Mouse (Mus musculus): ENCODE data around the gene Rtkn2.
"Not testable (repeated sequence)": the region's sequence is repeated elsewhere in the genome, so short reads cannot be mapped to it uniquely, and the experiment has no call there.

Rtkn2 gene

DNA sequence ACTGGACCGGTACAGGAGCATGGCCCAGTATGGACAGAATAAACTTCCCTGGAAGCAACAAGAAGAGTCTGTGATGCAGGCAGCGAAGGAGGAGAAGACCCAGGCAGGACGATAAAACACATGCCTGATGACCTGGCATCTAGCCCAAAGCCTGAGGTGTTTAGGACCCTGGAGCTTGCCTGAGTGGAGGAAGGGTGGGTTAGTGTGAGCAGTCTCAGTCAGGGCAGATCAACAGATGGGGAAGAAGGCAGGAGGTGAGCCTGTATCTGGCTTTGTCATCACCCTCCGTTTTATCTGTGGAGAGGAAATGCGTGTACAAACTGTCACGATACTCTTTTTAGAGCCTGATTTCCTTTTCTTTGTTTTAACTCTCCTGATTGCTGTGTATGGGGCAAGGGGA is 102.3 kb downstream of the Rtkn2 start:
- no peak for DNase-seq

DNA sequence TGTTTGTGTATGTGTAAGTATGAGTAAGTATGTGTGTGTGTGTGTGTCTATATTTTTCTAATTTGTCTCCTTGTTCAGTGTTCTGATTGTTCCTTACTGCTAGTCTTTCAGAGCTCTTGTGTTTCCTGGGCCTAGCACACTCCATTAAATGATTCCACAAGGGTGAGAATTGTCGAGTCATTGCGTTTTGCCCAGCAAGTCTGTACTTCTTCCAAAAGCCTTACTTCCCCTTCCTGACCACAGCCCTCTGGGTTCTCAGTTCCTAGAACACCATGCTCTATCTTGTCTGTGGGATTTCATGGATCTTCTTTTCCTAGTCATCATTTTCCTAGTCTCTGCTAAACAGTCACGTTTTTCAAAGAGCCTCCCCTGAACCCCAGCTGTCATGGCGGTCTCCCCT is 106.2 kb downstream of the Rtkn2 start:
- DNase-seq = no peak

DNA sequence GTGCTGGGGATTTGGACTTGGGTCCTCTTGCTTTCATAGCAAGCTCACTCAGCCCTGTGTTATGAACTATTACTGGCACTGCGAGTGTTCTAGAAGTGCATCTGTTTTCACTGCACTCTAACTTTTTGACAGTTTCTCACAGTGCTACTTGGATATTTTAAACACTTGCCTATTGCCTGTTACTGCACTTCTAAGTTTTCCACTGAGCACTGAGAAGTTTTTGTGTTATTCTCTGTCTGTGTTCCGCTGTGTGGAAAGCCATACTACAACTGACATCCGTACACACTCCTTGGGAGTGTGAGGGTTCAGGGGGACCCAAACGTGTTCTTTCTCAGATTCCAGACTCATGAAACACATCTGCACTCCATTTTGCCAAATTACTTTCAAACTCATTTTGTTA is 107.6 kb downstream of the Rtkn2 start:
- no peak for DNase-seq

DNA sequence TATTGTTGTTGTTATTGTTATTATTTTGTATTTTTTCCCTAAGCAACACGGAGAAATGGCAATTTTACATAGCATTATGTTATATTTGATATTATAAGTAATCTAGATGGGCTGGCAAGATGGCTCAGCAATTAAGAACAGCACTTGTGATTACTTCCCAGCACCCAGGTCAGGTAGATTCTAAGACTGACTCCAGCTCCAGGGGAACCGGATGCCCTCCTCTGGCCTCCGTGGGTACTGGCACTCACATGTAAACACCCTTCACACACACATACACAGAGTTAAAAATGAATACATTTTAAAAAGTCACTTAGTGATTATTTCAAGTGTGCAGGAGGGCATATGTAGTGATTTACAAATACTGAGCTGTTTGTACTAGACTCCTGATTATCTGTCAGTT is 108.4 kb downstream of the Rtkn2 start:
- no peak for DNase-seq

DNA sequence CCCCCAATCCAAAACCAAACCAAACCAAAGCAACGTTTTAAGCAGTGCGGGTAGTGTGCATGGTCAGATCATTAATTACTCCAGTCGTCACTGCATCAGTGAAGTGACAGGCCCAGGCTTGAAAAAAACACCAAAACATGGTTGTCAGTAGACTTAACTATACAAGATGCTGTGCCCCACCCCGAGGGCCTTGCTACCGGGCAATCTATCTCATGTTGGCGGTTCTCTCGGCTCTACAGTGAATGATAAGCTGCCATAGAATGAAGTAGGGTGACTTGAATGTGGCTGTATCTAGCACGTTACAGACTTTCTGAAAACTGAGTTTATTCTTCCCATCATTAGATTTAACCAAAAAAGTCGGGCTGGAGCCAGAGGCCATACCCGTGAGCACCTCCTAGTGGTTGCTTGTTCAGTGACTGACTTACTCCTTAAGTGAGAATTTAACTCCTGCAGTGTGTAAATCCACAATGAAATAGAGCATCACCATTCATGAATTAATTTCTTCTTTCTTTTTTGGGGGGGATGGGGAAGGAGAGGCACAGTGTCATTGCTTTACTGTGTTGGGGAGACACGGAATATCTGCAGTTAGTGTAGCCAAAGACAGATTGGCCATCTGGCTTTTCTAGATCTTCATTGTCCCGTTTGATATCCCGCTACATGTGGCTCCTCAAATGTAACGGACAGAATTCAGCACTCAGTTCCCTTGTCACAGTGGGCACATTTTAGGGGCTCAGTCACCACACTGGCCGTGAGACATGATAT is 110.2 kb downstream of the Rtkn2 start:
- no peak for DNase-seq

DNA sequence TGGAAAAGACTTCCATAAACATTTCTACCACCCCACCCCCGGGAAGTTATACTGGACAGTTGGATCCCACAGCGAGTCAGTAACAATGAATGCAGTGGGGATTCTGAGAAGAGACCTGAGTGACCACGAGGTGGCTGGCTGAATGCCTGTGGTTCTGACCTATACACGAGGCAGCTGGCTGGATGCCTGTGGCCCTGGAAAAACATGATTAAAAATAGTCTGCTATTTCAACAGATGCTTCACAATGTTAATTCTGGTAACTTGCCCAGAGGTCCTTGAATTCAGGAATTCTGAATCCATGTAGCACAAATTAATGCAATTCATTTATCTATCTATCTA is 110.8 kb downstream of the Rtkn2 start:
- DNase-seq = peak; percentile 82

DNA sequence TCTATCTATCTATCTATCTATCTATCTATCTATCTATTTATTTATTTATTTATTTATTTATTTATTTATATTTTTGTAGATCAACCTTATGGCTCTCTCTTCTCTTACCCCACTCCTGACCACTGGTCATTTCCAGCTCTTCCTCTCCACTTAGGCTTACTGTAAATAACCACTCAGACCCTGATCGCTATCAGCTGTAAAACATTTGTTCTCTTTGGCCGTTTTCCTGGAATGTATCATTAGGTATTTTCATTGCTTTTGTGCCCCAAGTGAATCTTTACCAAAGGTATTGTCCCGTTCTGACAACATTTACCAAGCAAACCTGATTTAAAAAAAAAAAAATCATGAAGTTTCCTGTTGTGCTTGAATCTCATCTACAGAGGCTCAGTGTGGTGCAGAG is 111.2 kb downstream of the Rtkn2 start:
- DNase-seq = no peak

DNA sequence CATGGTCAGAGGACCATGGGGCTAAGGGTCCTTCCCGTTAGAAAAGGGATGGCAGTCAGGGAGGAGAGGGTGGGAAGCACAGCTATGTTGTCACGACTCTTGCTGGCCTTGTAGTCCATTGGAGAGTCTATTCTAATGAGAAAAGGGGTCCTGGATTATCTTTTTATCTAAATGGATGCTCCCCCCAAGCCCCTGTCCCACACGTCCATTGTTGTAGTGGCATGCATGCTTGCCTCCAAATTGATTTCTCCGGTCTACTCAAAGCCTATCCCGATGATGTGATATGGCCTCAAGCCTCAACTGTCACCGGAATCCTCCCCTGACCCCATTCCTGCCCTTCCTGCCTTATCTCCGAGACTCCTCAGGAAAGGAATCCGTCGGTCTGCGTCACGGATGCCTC is 111.6 kb downstream of the Rtkn2 start:
- no peak for DNase-seq

DNA sequence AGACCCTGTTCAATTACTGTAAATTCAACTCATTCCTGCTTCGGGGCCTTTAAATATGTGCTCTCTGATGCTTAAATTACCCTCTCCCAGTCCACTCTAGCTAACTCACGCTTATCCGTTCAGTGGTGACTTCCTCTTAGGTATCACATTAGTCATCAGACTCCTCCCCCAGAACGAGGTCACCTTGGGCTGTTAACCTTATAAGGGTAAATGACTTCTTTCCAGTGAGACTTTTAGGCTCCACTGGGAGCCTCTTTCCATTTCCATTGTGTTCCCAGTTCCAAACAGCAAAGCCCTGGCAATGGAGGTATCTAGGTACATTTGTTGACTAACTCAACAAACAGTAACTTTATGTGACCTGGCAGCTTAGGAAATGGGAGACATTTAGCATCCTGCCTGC is 112.5 kb downstream of the Rtkn2 start:
- DNase-seq = no peak

DNA sequence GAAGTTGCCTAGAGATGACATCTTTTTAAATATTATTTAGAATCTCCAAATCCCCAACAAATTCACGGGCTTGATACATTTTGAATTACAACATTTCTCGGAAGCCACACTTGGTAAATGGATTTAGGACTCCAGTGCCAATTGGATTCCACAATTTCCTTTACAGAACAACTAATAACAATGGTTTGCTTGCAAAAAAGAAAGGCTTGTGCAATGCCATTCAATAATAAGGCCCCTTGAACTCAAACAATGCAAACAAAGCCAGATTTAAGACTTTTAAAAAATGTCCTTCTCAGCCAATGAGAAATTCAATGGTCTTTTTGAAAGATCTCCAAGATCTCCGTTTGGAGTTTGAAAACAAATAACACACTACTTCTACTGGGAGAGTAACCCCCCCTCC is 114.1 kb downstream of the Rtkn2 start:
- no peak for DNase-seq

DNA sequence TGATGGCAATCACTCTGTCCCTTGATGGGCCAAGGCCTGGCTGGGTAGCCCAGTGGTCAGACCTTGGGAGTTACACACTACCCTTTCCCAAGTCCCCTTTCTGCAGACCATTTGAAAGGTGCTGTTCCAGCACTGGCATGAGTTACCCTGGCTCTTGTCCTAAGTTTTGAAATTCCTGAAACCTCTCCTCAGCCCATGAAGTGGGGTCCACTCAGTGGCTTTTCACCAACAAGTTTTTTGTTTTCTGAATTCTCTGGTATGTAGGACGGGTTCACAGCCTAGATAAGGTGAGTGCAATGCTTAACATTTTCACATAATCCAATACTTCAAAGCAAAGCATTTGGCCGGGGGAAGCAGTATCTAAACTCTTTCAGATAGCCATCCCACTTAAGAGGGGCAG is 115.8 kb downstream of the Rtkn2 start:
- DNase-seq = no peak

DNA sequence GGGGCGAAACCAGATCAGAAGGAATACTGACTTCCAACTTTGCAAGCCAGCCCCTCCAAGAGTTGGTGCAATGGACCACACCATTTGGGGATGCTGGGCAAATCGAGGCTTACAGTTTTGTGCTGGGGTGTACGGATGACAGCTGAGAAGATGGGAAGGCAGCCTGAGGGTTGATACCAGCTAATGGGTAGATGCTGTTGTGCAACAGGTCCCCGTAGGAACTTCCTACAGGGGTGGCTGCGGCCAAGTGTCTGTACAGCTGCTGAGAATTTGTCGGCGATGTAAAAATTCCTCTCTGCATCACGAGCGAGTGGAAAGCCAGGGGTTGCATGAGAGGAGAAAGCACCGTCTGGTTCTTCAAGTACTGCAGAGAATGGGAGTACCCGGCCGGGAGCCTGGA is 117.0 kb downstream of the Rtkn2 start:
- DNase-seq = no peak

DNA sequence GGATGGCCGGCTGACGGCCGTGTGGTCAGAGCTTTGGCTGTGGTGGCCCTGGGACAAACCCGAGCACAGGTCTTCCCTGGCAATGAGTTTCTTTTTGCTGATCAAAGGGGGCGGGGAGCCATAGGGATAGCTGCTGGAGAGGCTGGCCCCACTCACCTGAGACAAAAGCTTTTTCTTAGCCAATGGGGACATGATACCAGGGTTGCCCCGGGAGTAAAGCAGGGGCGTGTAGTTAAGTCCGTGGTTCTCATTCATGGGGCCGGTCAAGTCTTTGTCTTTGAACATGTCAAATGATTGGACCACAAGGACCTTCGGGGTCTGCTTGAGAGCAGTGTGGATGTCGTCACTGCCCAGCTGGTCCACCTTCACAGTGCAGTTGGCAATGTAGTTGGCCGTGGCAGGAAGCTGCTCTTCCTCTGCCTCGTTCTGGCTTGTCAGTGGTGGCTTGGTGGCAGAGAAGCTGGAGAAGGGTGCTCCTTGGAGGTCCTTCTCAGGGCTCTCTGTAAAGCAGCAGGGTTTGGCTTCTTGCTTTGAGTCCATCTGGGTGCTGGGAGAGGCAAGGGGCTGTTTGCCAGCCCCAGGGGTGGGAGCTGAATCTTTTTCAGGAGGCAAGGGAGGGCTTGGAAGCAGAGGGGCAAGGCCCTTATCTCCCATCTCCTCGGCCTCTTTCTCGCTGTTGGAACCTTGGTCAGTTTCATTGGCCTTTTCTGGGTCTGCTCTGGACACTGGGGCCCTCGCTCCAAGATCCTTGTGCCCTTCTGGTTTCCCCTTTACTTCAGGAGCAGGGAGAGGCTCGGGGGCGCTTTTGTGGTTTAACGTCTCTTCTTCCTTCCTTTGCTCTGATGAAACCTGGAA is 118.7 kb downstream of the Rtkn2 start:
- no peak for DNase-seq

DNA sequence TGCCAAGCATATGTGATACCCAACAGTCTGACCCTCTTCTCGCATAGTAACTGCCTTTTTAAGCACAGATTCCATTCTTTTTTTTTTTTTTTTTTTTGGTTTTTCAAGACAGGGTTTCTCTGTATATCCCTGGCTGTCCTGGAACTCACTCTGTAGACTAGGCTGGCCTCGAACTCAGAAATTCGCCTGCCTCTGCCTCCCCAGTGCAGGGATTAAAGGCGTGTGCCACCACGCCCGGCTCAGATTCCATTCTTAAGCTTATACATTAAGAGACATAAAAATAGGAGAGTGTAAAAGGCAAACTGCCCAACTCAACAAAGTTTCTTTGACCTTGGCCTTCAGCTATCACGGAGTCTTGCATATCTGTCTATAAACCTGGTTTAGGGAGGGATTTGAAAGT is 120.4 kb downstream of the Rtkn2 start:
- DNase-seq = not testable (repeated sequence)

DNA sequence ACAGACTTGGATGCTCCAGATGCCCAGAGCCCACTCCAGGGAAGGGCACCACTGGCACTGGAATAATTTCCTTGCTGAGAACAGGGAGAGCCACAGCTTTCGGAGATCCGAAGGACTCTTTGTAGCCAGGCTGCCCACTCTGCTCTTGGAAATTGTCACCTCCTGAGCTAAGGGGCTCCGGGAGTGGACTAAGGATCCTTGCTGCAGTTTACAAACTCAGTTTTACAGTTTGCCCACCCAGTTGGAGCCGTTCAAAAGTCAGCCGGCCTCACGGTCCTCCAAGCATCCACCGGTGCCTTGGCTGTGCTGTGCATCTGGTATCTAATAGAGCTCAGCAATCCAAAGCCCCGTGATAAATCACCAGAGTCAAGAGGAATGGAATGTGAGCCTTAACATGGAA is 121.1 kb downstream of the Rtkn2 start:
- no peak for DNase-seq

DNA sequence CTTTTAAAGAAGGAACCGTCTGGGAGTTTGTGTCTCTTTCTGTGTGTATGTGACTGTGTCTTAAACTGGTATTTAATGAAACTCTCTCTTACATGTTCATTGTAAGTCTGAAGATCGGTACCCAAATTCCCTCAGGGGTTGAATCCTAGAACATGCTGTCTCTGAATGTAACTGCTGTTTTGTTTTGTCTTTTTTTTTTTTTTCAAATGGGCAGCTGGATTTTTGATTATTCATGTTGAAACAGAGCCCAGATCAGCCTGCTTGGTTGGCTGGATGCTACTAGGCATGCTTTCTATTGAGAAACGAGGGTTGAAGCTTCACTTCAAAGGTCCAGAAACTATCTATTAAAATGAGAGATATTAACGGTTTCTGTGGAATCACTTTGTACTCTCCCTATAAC is 121.9 kb downstream of the Rtkn2 start:
- DNase-seq = no peak

DNA sequence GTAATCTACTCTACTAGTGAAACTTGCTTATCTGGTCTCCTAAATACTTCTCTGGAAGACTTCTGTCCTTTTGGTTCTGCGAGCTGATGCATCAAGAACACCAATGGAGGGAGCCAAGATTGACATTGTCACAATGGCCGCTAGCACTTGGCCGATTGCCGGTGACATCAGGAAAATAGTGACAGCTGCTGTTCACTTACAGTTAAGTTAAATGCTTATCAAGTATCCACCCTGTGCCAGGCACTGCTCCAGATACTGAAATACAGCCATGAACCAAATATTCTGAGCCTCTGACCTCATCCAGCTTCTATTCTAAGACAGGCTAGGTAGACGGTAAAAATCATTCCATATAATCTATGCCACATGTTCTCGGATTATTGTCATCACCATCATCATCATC is 123.2 kb downstream of the Rtkn2 start:
- DNase-seq = no peak

DNA sequence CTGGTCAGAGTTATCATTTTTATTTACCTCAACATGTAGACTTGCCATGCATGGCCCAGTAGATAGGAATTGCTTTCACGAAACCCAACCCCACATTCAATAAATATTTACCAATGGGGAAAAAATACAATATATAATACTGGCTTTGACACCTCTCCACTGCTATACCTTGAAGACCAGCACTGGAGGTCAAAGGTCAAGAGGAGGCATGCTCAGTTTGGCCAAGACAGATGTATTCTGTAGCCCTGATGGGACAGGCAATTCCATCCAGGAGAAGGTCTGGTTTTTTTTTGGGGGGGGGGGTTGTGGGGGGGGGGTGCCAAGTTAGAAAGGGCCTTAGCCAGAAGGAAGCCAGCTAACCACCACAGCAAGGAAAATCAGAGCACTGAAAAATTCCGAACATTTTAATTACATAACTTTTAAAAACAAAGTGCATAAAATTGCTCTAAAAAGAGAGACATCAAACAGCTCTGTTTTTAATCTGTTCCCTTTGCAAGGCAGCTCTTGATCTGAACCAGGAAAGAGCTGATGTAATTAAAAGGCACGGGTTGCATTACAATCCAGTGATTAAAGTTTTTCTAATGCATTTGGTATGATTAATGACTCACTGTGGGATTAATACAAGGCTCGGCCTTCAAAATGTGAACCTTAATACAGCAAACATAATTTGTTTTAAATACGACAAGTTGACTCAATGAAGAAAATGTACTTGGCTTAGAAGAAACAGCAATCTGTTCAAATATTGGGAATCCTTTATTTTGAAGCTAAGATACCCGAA is 123.9 kb downstream of the Rtkn2 start:
- DNase-seq = no peak

DNA sequence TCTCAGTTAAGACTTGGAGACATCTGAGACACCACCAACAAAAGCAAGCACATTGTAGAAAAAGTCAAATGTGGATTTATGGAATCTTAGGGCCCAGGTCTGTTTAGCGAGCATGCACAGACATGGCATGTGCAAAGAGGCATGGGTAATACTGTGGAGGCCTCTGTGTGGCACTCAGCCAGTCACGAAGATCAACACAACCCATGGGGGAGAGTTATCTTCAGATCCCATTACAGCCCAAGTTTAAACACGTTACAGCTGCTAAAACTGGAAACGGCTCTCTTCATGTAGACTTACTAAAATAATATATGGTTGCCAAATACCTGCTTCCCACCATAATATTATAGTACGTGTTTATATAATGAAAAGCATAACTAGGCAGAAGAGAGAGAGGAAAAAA is 124.6 kb downstream of the Rtkn2 start:
- DNase-seq = no peak

DNA sequence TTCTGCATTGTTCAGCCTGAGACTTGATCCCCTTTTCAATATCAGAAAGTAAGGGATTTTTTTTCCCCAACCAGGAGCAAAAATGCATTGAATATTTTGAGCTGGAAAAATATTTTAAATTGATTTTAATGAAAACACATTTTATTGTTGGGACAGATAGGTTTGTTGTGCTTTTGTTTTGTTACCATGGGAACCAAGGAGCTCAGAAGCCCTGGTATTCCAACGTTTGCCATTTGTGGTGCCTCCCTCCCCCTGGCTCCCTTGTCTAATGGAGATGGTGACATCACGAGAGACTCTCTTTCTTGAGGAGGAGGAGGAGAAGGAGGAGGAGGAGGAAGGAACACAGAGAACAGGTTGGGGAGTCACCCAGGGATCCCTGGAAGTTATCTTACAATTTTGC is 125.1 kb downstream of the Rtkn2 start:
- no peak for DNase-seq

DNA sequence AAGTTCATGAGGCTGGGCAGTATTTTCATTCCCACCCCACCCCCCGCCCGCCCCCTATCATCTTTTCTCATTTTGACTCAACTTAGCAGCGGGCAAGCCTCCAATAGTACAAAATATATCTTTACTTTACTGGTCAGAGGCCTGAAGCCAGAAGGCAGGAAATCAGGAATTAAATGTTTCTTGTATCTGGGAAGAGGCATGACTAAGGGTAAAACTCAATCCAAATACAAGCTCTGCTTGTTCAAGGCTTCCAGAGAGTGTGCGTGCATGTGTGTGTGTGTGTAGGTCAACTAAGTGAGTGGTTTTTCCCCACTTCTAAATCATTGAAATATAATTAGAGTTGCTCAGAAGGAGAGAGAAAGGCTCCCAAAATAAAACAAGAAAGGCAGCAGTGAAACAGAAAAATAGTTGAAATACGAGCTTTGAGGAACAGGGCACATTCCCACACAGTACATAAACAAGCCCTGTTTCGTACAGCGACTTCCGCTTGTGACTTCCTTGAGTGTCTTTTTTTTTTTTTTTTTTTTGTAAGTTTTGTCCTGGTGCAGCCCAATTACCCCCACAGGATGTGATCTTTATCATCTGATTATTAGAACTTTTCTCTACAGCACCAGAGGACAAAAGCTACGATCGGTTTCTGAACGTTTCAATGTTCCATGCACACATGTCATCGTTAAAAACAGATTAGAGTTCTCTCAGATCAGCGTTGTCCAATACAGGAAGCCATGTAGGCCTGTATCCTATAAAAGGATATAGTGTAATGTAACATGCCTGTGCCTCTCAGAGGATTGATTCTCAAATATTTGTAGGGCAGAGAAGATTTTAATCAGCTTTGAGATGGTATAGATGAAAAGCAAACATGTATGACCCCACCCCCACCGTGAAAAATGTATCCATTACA is 125.8 kb downstream of the Rtkn2 start:
- peak; percentile 39 for DNase-seq

DNA sequence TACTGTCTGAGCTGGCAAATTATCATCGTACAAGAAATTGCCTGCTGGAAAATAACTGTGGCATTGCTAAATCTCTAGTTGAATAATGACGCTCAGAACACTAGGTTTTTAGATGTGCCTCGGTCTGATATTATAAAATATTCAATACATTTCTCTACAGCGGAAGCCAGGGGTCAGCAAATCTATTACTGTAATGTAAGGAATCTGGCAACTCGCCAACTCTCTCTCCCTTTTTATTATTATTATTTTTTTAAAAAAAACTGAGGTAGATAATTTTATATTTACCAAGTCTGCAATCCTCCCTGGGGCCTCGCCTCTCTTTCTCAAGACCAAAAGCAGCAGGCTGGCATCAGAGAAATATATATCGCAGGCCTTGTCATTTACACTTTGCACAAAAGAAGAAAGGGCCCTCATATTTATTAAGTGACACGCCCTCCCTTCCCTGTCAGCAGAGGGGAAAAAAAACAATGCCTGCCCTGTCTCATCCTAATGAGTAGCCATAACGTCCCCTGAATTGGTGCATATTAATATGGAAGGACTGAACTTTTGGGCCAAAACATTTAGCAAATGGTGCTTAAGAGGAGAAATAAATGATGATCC is 127.1 kb downstream of the Rtkn2 start:
- DNase-seq = no peak
